Mouse (Mus musculus) left cerebral cortex, adult 11 months (tissue): Measurements from ENCODE around the gene Drd5.

Experiments
- DNase-seq: peaks from one replicate; pipeline ENCODE4 v3.0.0; 2022; ENCODE audit warnings: low spot score

Gene Drd5

GRCm38 (mm10) chr5:38318966-38319786 is at the start of gene Drd5:
Gene Drd5 (plus strand): TSS chr5:38319367.
- DNase-seq = no peak

- no peak for DNase-seq
These were observed 48.2 kb upstream of the Drd5 start for GRCm38 (mm10) chr5:38270942-38271341.

GRCm38 (mm10) chr5:38273831-38274230 is 45.3 kb upstream of the Drd5 start:
- no peak for DNase-seq

GRCm38 (mm10) chr5:38275771-38276170 is 43.4 kb upstream of the Drd5 start, which contains the start of gene Otop1:
Gene Otop1 (plus strand): TSS chr5:38275972.
- DNase-seq = no peak

- no peak for DNase-seq
These were observed 42.7 kb upstream of the Drd5 start for GRCm38 (mm10) chr5:38276451-38276850.

- no peak for DNase-seq
These were observed 41.9 kb upstream of the Drd5 start for GRCm38 (mm10) chr5:38277098-38277866.

GRCm38 (mm10) chr5:38277936-38278600 is 41.1 kb upstream of the Drd5 start:
- DNase-seq = no peak

GRCm38 (mm10) chr5:38280075-38280474 is 39.1 kb upstream of the Drd5 start:
- no peak for DNase-seq

- DNase-seq = no peak
These were observed 33.4 kb upstream of the Drd5 start for GRCm38 (mm10) chr5:38285724-38286123.

GRCm38 (mm10) chr5:38288476-38288875 is 30.7 kb upstream of the Drd5 start:
- no peak for DNase-seq

- no peak for DNase-seq
These were observed 17.3 kb upstream of the Drd5 start for GRCm38 (mm10) chr5:38301761-38302411.

- no peak for DNase-seq
These were observed 16.5 kb upstream of the Drd5 start for GRCm38 (mm10) chr5:38302651-38303050.

GRCm38 (mm10) chr5:38305241-38305640 is 13.9 kb upstream of the Drd5 start:
- no peak for DNase-seq

- peak; percentile 77 for DNase-seq
These were observed 11.7 kb upstream of the Drd5 start for GRCm38 (mm10) chr5:38307255-38308101.

- peak; percentile 30 for DNase-seq
These were observed 10.3 kb upstream of the Drd5 start for GRCm38 (mm10) chr5:38308873-38309272.

- DNase-seq = no peak
These were observed 9.4 kb upstream of the Drd5 start for GRCm38 (mm10) chr5:38309795-38310194.

GRCm38 (mm10) chr5:38333381-38333780 is 14.2 kb downstream of the Drd5 start:
- no peak for DNase-seq

- no peak for DNase-seq
These were observed 15.4 kb downstream of the Drd5 start for GRCm38 (mm10) chr5:38334582-38334981.

- no peak for DNase-seq
These were observed 23.9 kb downstream of the Drd5 start for GRCm38 (mm10) chr5:38343101-38343500.

- DNase-seq = no peak
These were observed 27.7 kb downstream of the Drd5 start for GRCm38 (mm10) chr5:38346646-38347432.
